Mouse (Mus musculus) forebrain, embryonic 16.5 days (tissue): Measurements from ENCODE around the gene Ckap2l. TPM values are rescaled to one million over a fixed set of nuclear protein-coding genes. Genes with fewer than 3 reads are reported as not detected.

Experiments
- ATAC-seq: fragments of 200-750 bp; cut with Nextera tagmentation; 2 replicates; pipeline ENCODE4 v1.8.0; 2017; ENCODE audit warnings: mild to moderate bottlenecking, moderate library complexity
- H3K27ac ChIP-seq: fragments of 300-500 bp; sonication (generic); 2 replicates; pipeline ENCODE4 v1.5.1; 2014; ENCODE audit warnings: low read length, control low read depth
- H3K27me3 ChIP-seq: fragments of 300-500 bp; sonication (generic); replicated peaks from 2 replicates; pipeline ENCODE4 v1.6.1; 2014; ENCODE audit warnings: low read length; ENCODE audit not compliant: control insufficient read depth, insufficient read depth
- H3K36me3 ChIP-seq: fragments of 300-500 bp; sonication (generic); 2 replicates; pipeline ENCODE4 v1.6.1; 2014; ENCODE audit not compliant: control insufficient read depth, insufficient read depth
- H3K4me1 ChIP-seq: fragments of 300-500 bp; sonication (generic); replicated peaks from 2 replicates; pipeline ENCODE4 v1.6.1; 2014; ENCODE audit warnings: low read length; ENCODE audit not compliant: control insufficient read depth, insufficient read depth
- H3K4me2 ChIP-seq: fragments of 300-500 bp; sonication (generic); 2 replicates; pipeline ENCODE4 v1.6.1; 2014; ENCODE audit warnings: mild to moderate bottlenecking, low read length, control low read depth
- H3K4me3 ChIP-seq: fragments of 300-500 bp; sonication (generic); replicated peaks from 2 replicates; pipeline ENCODE4 v1.5.1; 2014; ENCODE audit warnings: mild to moderate bottlenecking, low read length, control low read depth
- H3K9ac ChIP-seq: fragments of 300-500 bp; sonication (generic); replicated peaks from 2 replicates; pipeline ENCODE4 v1.6.1; 2014; ENCODE audit warnings: low read depth, low read length, control low read depth
- H3K9me3 ChIP-seq: fragments of 300-500 bp; sonication (generic); 2 replicates; pipeline ENCODE4 v1.6.1; 2016; ENCODE audit warnings: low read length; ENCODE audit not compliant: control insufficient read depth
- WGBS: fragments of 180-500 bp; shearing (Covaris S2); extraction: QIAGEN DNeasy Blood & Tissue Kit; methylation state at CpG from one replicate; pipeline ENCODE4 v1.1.7; 2014; 5-methylcytosine and 5-hydroxymethylcytosine counted together
- polyA plus RNA-seq: library from polyadenylated mRNA; unstranded; fragments of >200 nt; fragmentation: Nextera tagmentation; extraction: Ambion mirVana; gene quantifications from 2 replicates; pipeline ENCODE4 v1.2.1, GENCODE M21; 2015

Gene Ckap2l
- polyA plus RNA-seq, 1 experiment from 2014 or later: 17.6 TPM

DNA sequence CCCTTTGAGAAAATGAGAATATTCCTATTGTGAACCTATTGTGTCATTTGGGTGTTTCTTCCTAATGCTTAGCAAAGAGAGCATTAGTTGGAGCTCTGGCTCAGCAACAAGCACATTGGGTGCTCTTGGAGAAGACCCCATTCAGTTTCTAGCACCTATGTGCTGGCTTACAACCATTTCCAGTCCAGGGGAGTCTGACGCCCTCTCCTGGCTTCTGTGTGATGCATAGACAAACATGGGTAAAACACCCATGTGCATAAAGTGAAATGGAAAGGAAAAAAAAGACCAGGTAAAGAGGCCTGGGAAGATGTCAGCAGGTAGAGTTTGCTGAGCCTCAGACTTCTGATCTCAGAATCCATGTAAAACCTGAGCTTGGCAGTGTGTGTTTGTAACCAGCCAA, 63.8 kb downstream of the Ckap2l start:
- 87% methylated on average over 1 of the region's 1 CpGs for WGBS
- H3K9me3 ChIP-seq: no peaks in the 10 kb centered on the region
- no peak overlapping the region for H3K4me3 ChIP-seq

DNA sequence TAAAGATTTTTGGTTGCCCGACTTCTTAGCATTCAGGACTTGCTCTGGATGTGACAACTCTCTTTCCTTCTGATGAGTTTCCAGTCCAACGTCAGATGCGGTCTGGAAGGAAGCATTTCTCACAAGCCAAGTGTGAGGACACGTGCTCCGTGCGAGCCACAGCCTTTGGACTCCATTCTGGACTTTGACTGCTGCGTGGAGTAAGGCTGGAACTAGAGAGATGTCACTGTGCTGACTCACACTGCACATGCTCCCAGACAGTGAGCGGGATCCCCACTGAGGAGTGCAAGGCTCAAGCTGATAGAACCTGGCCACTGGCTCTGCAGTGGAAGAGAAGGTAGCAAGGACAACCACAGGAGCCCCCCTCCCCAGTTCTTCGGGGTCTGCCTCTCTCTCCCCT, 64.5 kb downstream of the Ckap2l start:
- H3K36me3 ChIP-seq: no peaks in the 10 kb centered on the region
- H3K27me3 ChIP-seq: no peaks in the 10 kb centered on the region
- no peaks in the 10 kb centered on the region for H3K9me3 ChIP-seq
- WGBS: 60% methylated on average over 9 of the region's 9 CpGs
- no peak overlapping the region for H3K4me3 ChIP-seq
- 0 out of 2 replicates have a peak overlapping the region, but pooled peaks have one; percentile 7 for H3K4me2 ChIP-seq
- H3K27ac ChIP-seq: peak overlapping the region; percentile 50
- ATAC-seq: peak; percentile 60
- peaks cover 17% of the 10 kb centered on the region for H3K4me1 ChIP-seq
- H3K9ac ChIP-seq: no peak overlapping the region

More for the DNA sequence above, 63.8 kb downstream of the Ckap2l start:
- H3K9ac ChIP-seq: no peak overlapping the region
- ATAC-seq: no peak
- H3K4me1 ChIP-seq: peaks cover 17% of the 10 kb centered on the region
- no peak overlapping the region for H3K4me2 ChIP-seq
- H3K27me3 ChIP-seq: no peaks in the 10 kb centered on the region
- H3K27ac ChIP-seq: no peak overlapping the region
- H3K36me3 ChIP-seq: no peaks in the 10 kb centered on the region

DNA sequence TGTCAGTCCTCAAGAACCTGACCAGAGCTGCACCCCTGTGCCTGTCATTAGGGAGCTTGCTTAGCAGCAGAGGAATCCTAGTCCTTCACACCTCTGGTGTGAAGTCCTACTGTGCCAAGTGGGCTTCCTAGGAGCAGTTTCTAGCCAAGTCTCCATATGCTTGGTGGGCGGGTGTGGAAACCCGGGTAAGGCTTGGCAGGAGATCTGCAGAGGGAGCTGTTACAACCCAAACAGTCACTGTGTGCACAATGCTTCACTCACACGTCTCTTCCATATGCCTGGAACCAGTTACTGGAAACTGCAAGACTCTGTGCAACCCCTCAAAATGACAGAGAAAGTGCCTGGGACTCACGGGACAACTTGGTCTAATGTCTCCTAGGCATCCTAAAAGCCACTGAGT, 65.0 kb downstream of the Ckap2l start:
- ATAC-seq: peak; percentile 97
- no peak overlapping the region for H3K9ac ChIP-seq
- H3K27me3 ChIP-seq: no peaks in the 10 kb centered on the region
- no peaks in the 10 kb centered on the region for H3K36me3 ChIP-seq
- H3K4me2 ChIP-seq: 0 out of 2 replicates have a peak overlapping the region, but pooled peaks have one; percentile 7
- peak overlapping the region; percentile 50 for H3K27ac ChIP-seq
- peaks cover 17% of the 10 kb centered on the region for H3K4me1 ChIP-seq
- H3K4me3 ChIP-seq: no peak overlapping the region
- 37% methylated on average over 4 of the region's 4 CpGs for WGBS
- no peaks in the 10 kb centered on the region for H3K9me3 ChIP-seq

DNA sequence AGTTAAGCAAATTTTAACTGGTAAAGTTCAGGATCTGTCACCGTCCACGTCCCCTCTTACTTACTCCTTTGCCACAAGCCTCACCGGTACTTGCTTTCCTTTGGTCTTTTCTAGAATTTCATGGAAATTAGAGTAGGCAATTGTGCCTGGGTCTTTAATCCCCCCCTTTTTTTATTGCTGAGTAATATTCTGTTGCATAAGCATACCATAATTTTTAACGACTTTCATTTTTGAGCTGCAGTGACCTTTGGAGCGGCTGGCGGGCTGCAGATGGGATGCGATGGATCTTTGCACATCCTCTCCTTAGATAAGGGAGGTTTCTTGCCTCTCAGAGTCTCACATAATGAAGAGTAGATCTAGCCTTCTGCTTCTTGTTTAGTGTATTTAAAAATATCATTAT, 67.7 kb downstream of the Ckap2l start:
- Histone ChIP-seq H3K27me3 (no peaks in the 10 kb centered on the region), H3K4me2 (no peak overlapping the region), H3K4me1 (peaks cover 17% of the 10 kb centered on the region), H3K9ac (no peak overlapping the region), H3K9me3 (no peaks in the 10 kb centered on the region), H3K4me3 (no peak overlapping the region), H3K36me3 (no peaks in the 10 kb centered on the region), H3K27ac (no peak overlapping the region)
- ATAC-seq: no peak
- WGBS: 97% methylated on average over 7 of the region's 7 CpGs

DNA sequence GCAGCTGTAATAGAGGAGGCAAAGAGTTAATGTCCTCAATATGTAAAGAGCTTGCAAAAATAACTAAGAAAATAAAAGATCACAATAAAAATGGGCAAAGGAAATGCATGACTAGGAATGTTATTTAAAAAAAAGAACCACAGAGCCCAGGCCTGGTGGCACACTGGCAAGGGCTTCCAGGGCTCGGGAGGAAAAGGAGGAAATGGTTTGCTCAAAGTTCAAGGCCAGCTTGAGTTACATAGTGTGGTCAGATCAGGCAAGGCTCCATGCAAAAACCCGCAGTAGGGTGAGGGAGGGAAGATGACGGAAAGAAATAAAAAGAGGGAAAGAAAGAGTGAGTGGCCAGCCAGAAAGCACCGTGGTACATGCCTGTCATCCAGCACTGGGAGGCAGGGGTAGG, 68.4 kb downstream of the Ckap2l start:
- no peaks in the 10 kb centered on the region for H3K9me3 ChIP-seq
- no peak overlapping the region for H3K4me2 ChIP-seq
- no peak overlapping the region for H3K4me3 ChIP-seq
- H3K27me3 ChIP-seq: no peaks in the 10 kb centered on the region
- peaks cover 17% of the 10 kb centered on the region for H3K4me1 ChIP-seq
- no peak overlapping the region for H3K27ac ChIP-seq
- no peak overlapping the region for H3K9ac ChIP-seq
- no peak for ATAC-seq
- H3K36me3 ChIP-seq: no peaks in the 10 kb centered on the region
- 89% methylated on average over 4 of the region's 4 CpGs for WGBS

DNA sequence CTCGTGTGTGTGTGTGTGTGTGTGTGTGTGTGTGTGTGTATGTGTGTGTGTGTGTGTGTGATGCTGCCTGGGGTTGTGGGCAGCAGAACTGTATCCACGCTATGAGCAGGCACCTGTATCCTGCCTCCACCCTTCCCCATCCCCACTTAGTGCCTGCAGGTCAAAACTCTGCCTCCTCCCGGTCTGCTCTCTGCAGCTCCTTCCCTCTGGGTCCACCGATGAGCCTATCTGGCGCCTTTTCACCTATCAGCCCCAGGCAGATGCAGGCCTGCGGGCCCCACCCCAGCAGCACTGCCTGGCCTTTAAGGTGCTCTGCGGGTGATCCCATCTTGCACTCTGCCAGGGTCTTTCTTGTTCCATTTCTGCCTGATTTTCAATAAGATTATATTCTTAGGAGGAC, 69.3 kb downstream of the Ckap2l start:
- Histone ChIP-seq H3K27ac (no peak overlapping the region), H3K4me1 (peaks cover 9% of the 10 kb centered on the region), H3K36me3 (no peaks in the 10 kb centered on the region), H3K27me3 (no peaks in the 10 kb centered on the region), H3K4me3 (no peak overlapping the region), H3K9me3 (no peaks in the 10 kb centered on the region), H3K4me2 (no peak overlapping the region), H3K9ac (no peak overlapping the region)
- no peak for ATAC-seq
- 79% methylated on average over 6 of the region's 7 CpGs for WGBS

DNA sequence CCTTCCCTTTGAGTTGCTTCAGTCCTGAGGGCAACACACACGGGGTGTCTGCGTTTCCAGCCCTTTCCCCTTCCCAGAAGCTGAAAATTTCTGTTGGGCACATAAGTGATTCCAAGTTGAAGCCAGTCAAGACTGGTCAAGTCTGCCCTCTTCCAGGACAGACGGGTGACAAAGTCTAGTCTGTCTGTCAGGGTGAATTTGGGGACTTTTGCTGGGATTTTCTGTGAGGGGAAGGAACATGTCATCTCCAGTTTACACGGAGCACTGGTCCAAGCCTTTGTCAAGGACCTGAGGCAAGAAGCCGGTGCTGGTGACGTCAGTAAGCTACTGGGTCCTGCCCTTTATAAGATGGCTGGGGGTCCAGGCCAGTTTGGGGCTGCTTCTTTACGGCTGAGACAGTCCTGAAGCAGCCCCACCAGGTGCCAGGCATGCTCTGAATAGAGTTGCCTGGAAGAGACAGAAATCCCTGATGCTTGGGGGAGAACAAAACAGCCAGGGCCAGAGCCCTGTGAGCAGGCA, 69.9 kb downstream of the Ckap2l start:
- no peak overlapping the region for H3K27ac ChIP-seq
- H3K36me3 ChIP-seq: no peaks in the 10 kb centered on the region
- no peaks in the 10 kb centered on the region for H3K9me3 ChIP-seq
- ATAC-seq: no peak
- H3K4me1 ChIP-seq: peaks cover 4% of the 10 kb centered on the region
- H3K4me3 ChIP-seq: no peak overlapping the region
- no peak overlapping the region for H3K9ac ChIP-seq
- H3K4me2 ChIP-seq: no peak overlapping the region
- no peaks in the 10 kb centered on the region for H3K27me3 ChIP-seq
- 80% methylated on average over 7 of the region's 7 CpGs for WGBS

DNA sequence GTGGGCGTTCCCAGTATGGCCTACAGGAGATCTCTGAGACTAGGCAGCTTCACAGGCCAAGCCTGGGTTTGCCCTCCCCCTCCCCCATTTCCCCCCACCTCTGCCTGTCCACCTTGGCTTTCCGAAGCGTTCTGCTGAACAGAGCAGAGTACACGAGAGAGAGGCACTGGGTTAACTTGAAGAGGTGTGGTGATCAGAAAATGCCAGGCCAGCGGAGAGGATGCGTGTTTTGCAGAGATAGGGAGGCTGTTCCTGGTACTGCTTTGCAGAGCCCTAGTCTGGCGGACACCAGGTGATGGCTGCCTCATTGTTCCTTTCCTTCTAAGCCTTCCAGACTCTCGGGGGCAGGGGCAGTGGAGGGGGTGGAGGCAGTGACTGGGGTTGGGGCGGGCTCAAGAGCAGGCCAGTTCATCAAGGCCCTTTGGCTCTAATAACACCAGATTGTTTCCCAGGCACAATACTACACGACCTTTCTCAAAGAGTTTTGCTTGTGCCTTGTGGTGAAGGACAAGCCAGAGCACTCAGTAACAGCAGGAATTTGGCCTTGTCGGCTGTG, 70.6 kb downstream of the Ckap2l start:
- H3K4me3 ChIP-seq: no peak overlapping the region
- H3K4me1 ChIP-seq: no peaks in the 10 kb centered on the region
- no peaks in the 10 kb centered on the region for H3K9me3 ChIP-seq
- 62% methylated on average over 11 of the region's 11 CpGs for WGBS
- no peak overlapping the region for H3K9ac ChIP-seq
- no peak overlapping the region for H3K4me2 ChIP-seq
- no peaks in the 10 kb centered on the region for H3K36me3 ChIP-seq
- ATAC-seq: no peak
- no peaks in the 10 kb centered on the region for H3K27me3 ChIP-seq
- H3K27ac ChIP-seq: no peak overlapping the region

DNA sequence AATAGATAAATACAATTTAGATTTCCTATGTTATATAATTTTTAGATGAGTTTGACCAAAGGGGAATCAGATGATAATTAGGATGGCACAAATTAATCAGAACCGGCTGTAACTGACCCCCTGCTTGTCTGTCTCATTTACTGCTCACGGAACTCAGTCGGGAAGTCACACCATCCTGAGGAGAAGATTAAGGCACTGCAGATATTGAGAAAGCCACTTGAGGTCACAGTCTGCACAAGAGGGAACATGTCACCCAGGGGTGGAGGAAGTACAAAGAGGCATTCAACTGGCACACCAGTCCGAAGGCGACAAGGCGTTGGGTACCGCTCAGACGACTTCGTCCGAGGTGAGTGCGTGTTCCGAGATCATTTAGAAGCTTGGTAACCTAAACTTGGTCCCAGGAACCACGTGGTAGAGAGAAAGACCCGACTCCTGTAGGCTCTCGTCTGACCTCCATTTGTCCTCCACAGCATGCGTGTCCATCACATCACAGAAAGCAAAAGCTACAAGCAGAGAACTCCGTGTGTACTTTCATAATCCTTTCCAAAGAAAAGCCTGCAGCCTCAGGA, 71.7 kb downstream of the Ckap2l start:
- Histone ChIP-seq H3K9me3 (no peaks in the 10 kb centered on the region), H3K36me3 (no peaks in the 10 kb centered on the region), H3K27ac (no peak overlapping the region), H3K27me3 (no peaks in the 10 kb centered on the region), H3K9ac (no peak overlapping the region), H3K4me2 (no peak overlapping the region), H3K4me1 (no peaks in the 10 kb centered on the region), H3K4me3 (no peak overlapping the region)
- no peak for ATAC-seq
- 87% methylated on average over 17 of the region's 17 CpGs for whole genome bisulfite sequencing
